Mouse (Mus musculus) skeletal muscle tissue, adult 2 months (tissue): ENCODE measurements around the gene Olfr615.
"Not testable (repeated sequence)": the region's sequence is repeated elsewhere in the genome, so short reads cannot be mapped to it uniquely, and the experiment has no call there.

Source experiments
- DNase-seq: peaks from one replicate; pipeline ENCODE4 v3.0.0-alpha.2; 2012; ENCODE audit warnings: low read depth, low spot score

Olfr615 gene

DNA sequence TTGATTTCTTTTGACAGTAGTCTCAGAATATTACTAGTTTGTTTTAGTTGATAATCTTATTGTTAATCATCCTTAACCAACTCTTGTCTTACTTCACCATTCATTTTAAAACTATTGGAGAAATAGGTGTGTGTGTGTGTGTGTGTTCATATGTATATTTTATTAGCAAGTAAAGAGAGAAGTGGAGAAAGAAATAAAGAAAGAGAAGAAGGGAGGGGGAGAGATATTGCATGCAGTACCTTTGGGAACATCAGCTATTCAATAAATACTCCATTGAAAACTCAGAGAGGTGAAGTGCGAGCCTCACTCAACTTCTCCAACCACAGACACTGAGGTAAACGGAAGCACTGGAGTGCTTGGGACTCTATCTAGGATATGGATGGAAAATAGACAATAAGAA lies at the start of gene Olfr615:
Gene Olfr615 (plus strand): TSS at position 301 of the 400 bp plus-strand sequence.
- DNase-seq = no peak

GRCm38 (mm10) chr7:103512022-103512421 lies 43.9 kb upstream of the Olfr615 start, which contains the start of gene Olfr610:
Gene Olfr610 (minus strand): TSS chr7:103512122.
- no peak for DNase-seq

GRCm38 (mm10) chr7:103520746-103521145 lies 35.1 kb upstream of the Olfr615 start, which contains the start of gene Olfr611:
Gene Olfr611 (minus strand): TSS chr7:103520846.
- DNase-seq = not testable (repeated sequence)

DNA sequence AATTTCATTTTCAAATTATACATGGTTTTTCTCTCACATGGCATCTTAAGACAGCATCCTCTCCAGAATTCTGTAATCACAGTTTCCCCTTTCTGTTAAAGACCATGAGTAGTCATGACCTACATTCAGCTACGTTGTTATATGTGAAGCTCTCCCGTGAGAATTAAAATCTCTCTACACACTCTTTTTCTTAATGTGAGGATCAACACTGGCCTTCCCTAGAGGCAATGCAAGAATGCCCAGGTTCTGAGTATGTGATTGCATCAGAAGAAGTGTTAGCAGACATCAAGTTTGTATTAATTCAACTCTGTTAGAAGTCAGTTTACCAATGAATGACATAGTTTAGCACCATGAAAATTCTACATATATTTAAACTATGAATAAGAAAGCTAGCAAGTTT lies 13.3 kb upstream of the Olfr615 start, which contains the start of gene Olfr612:
Gene Olfr612 (minus strand): TSS at position 101 of the 400 bp plus-strand sequence.
- not testable (repeated sequence) for DNase-seq

DNA sequence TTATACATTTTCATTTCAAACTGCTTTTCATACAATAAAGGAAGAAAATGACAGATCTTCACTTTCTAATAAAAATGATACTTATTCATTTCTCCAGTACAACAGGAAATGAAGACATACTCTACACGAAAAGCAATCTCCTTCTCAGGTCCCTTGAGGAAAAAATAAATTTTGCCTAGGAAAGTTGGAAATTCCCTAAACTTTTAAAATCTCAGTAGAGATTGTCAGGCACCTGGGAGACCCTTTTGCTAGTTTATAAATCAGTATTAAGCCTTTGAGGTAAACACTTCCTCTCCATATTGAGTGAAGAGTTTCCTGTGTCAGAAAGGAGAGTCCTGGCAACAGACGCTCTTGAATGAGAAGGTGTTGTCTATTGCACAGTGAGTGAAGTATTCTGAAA lies 8.1 kb upstream of the Olfr615 start, which contains the start of gene Olfr613:
Gene Olfr613 (plus strand): TSS at position 301 of the 400 bp plus-strand sequence.
- DNase-seq = no peak

DNA sequence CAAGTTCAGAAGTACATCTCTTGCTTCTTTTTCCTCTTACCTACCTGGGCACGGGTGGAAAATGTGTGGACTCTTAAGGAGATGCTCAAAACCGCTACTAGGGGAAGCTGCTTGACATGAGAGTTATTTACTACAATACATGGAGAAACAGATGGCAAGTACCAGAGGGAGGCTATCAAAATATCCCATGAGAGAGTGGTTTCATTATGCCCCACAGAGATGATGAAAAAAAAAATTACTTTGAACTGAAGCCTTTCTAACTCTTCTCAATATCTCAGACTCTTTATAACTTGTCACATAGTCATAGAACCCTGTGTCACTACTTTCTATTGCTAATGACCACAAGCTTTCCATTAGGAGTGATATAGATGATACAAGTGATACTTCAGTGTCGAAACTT lies 13.2 kb downstream of the Olfr615 start, which contains the start of gene Olfr616:
Gene Olfr616 (minus strand): TSS at position 101 of the 400 bp plus-strand sequence.
- no peak for DNase-seq

GRCm38 (mm10) chr7:103572761-103573160 lies 16.9 kb downstream of the Olfr615 start, which contains the start of gene Olfr617:
Gene Olfr617 (plus strand): TSS chr7:103573061.
- DNase-seq = no peak

DNA sequence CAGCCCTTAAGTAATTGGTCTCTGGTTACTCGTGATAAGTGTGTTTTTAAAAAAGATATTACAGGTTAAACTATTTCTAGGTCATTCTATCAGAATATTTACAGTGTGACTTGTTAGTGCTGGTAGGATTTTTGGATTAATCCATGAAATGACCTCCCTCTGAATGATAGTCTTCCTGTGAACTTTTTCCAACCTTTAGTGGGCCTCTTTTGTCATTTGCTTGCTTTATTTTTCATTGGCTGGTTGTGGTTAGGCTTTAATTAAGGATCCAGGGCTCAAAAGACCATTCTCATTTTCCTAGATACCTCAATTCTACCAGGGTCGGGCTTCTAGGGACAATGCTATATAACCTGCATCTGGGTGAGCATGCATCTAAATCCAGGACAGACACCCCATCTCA lies 33.9 kb downstream of the Olfr615 start, which contains the start of gene Olfr618:
Gene Olfr618 (plus strand): TSS at position 301 of the 400 bp plus-strand sequence.
- DNase-seq = no peak

DNA sequence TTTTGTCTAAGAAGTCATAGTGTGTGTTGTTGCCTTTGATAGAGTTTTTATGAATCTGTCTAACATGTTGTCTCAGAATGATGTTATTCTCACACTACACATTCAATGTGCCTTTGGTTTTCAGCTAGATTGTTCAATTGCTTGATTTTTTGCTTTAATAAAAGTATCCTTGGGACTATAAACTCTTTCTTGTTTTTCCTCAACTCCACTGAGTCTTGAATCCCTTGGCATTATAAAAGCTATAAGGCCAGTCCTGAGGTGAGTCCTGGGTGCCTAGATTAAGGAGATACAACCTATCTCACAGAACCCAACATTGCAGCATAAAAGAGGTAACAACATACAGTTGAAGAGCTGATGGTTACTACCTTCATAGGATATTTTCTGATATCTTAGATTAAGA lies 44.4 kb downstream of the Olfr615 start, which contains the start of gene Olfr619:
Gene Olfr619 (plus strand): TSS at position 301 of the 400 bp plus-strand sequence.
- no peak for DNase-seq

GRCm38 (mm10) chr7:103607425-103607824 lies 51.5 kb downstream of the Olfr615 start:
- no peak for DNase-seq

GRCm38 (mm10) chr7:103612434-103612833 lies 56.6 kb downstream of the Olfr615 start, which contains the start of gene Olfr620:
Gene Olfr620 (minus strand): TSS chr7:103612534.
- DNase-seq = no peak
